Mouse (Mus musculus) spleen, adult 2 months (tissue): ENCODE results near the gene Siah2.

Experiments
- CTCF ChIP-seq: fragments of 200-500 bp; IDR thresholded peaks from 2 replicates; pipeline ENCODE4 v1.5.1; 2011; ENCODE audit warnings: mild to moderate bottlenecking, inconsistent platforms; ENCODE audit not compliant: insufficient read depth, insufficient read length, insufficient replicate concordance; ENCODE audit errors: extremely low read depth
- POLR2A ChIP-seq: fragments of 200-500 bp; IDR thresholded peaks from 2 replicates; pipeline ENCODE4 v1.6.1; 2011; ENCODE audit warnings: low read depth, low read length, inconsistent platforms

DNA sequence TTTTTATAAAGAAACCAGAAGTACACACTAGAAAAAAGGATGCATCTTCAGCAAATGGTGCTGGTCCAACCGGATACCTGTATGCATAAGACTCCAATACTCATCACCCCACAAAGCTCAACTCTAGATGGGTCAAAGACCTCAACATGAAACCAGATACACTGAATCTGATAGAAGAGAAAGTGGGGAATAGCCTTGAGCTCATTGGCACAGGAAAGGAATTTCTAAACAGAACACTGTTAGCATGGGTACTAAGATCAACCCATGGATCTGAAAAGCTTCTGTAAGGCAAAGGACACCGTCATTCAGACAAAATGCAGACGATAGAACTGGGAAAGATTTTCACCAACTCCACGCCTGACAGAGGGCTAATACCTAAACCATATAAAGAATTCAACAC, 3.6 kb downstream of the Siah2 start:
- no peak for TF ChIP-seq POLR2A
- no peak for TF ChIP-seq CTCF
